Mouse (Mus musculus): Measurements from ENCODE around the gene Map6.
"Not testable (repeated sequence)": the region's sequence is repeated elsewhere in the genome, so short reads cannot be mapped to it uniquely, and the experiment has no call there.

Map6 gene

GRCm38 (mm10) chr7:99355731-99356131 is 88.5 kb downstream of the Map6 start:
- no peak for DNase-seq (ENCODE audit: low spot score in 2 of 2)

GRCm38 (mm10) chr7:99356244-99356930 is 89.1 kb downstream of the Map6 start:
- DNase-seq (ENCODE audit: low spot score in 2 of 2) = no peak

- DNase-seq (ENCODE audit: low spot score in 2 of 2) = no peak
Observed at GRCm38 (mm10) chr7:99357201-99357600, 90.0 kb downstream of the Map6 start.

- no peak for DNase-seq (ENCODE audit: low spot score in 2 of 2)
Observed at GRCm38 (mm10) chr7:99358371-99358770, 91.1 kb downstream of the Map6 start.

GRCm38 (mm10) chr7:99360021-99360802 is 93.0 kb downstream of the Map6 start:
- no peak for DNase-seq (ENCODE audit: low spot score in 2 of 2)

GRCm38 (mm10) chr7:99360803-99361414 is 93.7 kb downstream of the Map6 start:
- DNase-seq (ENCODE audit: low spot score in 2 of 2) = no peak

GRCm38 (mm10) chr7:99362137-99362536 is 94.9 kb downstream of the Map6 start:
- no peak for DNase-seq (ENCODE audit: low spot score in 2 of 2)

- no peak for DNase-seq (ENCODE audit: low spot score in 2 of 2)
Observed at GRCm38 (mm10) chr7:99365069-99365468, 97.8 kb downstream of the Map6 start.

- DNase-seq (ENCODE audit: low spot score in 2 of 2) = no peak
Observed at GRCm38 (mm10) chr7:99366716-99367115, 99.5 kb downstream of the Map6 start.

GRCm38 (mm10) chr7:99374325-99374724 is 107.1 kb downstream of the Map6 start:
- DNase-seq (ENCODE audit: low spot score in 2 of 2) = not testable (repeated sequence)

GRCm38 (mm10) chr7:99375455-99375854 is 108.2 kb downstream of the Map6 start:
- peak; percentile 52 to 76 for DNase-seq (ENCODE audit: low spot score in 2 of 2)

GRCm38 (mm10) chr7:99378870-99379269 is 111.6 kb downstream of the Map6 start:
- no peak for DNase-seq (ENCODE audit: low spot score in 2 of 2)

- no peak for DNase-seq (ENCODE audit: low spot score in 2 of 2)
Observed at GRCm38 (mm10) chr7:99380491-99381213, 113.4 kb downstream of the Map6 start.

- peak; percentile 95 to 97 for DNase-seq (ENCODE audit: low spot score in 2 of 2)
Observed at GRCm38 (mm10) chr7:99381214-99382087, 114.2 kb downstream of the Map6 start, which contains the start of gene Gdpd5. Gdpd5 (plus strand) TSS chr7:99381414.

- DNase-seq (ENCODE audit: low spot score in 2 of 2) = no peak
Observed at GRCm38 (mm10) chr7:99382088-99383000, 115.1 kb downstream of the Map6 start.

GRCm38 (mm10) chr7:99383246-99383645 is 116.0 kb downstream of the Map6 start:
- no peak for DNase-seq (ENCODE audit: low spot score in 2 of 2)

GRCm38 (mm10) chr7:99384101-99384611 is 116.9 kb downstream of the Map6 start:
- DNase-seq (ENCODE audit: low spot score in 2 of 2) = no peak

- DNase-seq (ENCODE audit: low spot score in 2 of 2) = no peak
Observed at GRCm38 (mm10) chr7:99386030-99386429, 118.8 kb downstream of the Map6 start.
